Mouse (Mus musculus) left cerebral cortex, postnatal 10 days (tissue): Measurements from ENCODE around the gene Gm11627. TPM values are rescaled to one million over a fixed set of nuclear protein-coding genes. Genes with fewer than 3 reads are reported as not detected.

ENCODE experiments used
- DNase-seq, 2 experiments: peaks; one replicate each; pipeline ENCODE4 v3.0.0; 2021 to 2022; ENCODE audit warnings: low spot score in 2 of 2, mixed read lengths in 1 of 2; ENCODE audit errors: extremely low spot score in 1 of 2
- intact Hi-C: fragments of 180-260 bp; cut with DNase I; formaldehyde crosslinking; loops from one replicate; pipeline ENCODE4 v1.15.1; 2025
- total RNA-seq, 2 experiments: library from RNA; stranded (reverse); gene quantifications; 2 replicates each; pipeline ENCODE4 v1.2.3; 2021

Gm11627 gene
- total RNA-seq, 2 experiments from 2014 or later: 5.4 to 7.1 TPM

GRCm38 (mm10) chr11:102531425-102531824 lies 47.8 kb downstream of the Gm11627 start:
- intact Hi-C loops: no loop called here

More at GRCm38 (mm10) chr11:102531425-102531824, 47.8 kb downstream of the Gm11627 start:
- no peak for DNase-seq

Other genes with a start within 250 kb of the Gm11627 start
- 1 to 10 TPM in 1 of 2 experiments, under 1 TPM in 1; 0.47 to 1.2 TPM for gene Slc4a1, start 213.3 kb downstream of the Gm11627 start, total RNA-seq
- gene Rundc3a, start 186.1 kb downstream of the Gm11627 start, total RNA-seq: 100 to 1,000 TPM; 329 to 332 TPM
- 10 to 100 TPM; 64.8 to 66.7 TPM for gene Slc25a39, start 171.5 kb downstream of the Gm11627 start, total RNA-seq
- gene Grn, start 149.1 kb downstream of the Gm11627 start, total RNA-seq: 10 to 100 TPM; 79.2 to 79.4 TPM
- 100 to 1,000 TPM; 125 to 135 TPM for gene Fam171a2, start 131.8 kb downstream of the Gm11627 start, total RNA-seq
- gene Itga2b, start 109.3 kb downstream of the Gm11627 start, total RNA-seq: 1 to 10 TPM; 3.2 to 3.3 TPM
- gene Gpatch8, start 23.1 kb downstream of the Gm11627 start, total RNA-seq: 10 to 100 TPM; 46.0 to 46.8 TPM
- 10 to 100 TPM in 1 of 2 experiments, 1 to 10 TPM in 1; 6.7 to 11.0 TPM for gene Fzd2, start 24.9 kb upstream of the Gm11627 start, total RNA-seq
- not detected for gene Meioc, start 84.3 kb upstream of the Gm11627 start, total RNA-seq
- gene Ccdc43, start 118.3 kb upstream of the Gm11627 start, total RNA-seq: 10 to 100 TPM; 27.2 to 32.5 TPM
- 100 to 1,000 TPM; 109 to 114 TPM for gene Adam11, start 182.0 kb upstream of the Gm11627 start, total RNA-seq
- gene Gjc1, start 240.2 kb upstream of the Gm11627 start, total RNA-seq: 10 to 100 TPM; 19.7 to 26.1 TPM